Mouse (Mus musculus) neural tube, embryonic 13.5 days (tissue): ENCODE measurements around the gene Efhd1. TPM values are rescaled to one million over a fixed set of nuclear protein-coding genes. Genes with fewer than 3 reads are reported as not detected.

Source experiments
- ATAC-seq: fragments of 200-750 bp; cut with Nextera tagmentation; 2 replicates; pipeline ENCODE4 v1.8.0; 2017; ENCODE audit warnings: low read depth, mild to moderate bottlenecking, moderate TSS enrichment, moderate library complexity
- H3K27ac ChIP-seq: fragments of 300-500 bp; sonication (generic); replicated peaks from 2 replicates; pipeline ENCODE4 v1.5.1; 2015; ENCODE audit warnings: moderate library complexity, mild to moderate bottlenecking, inconsistent platforms
- H3K27me3 ChIP-seq: fragments of 300-500 bp; sonication (generic); 2 replicates; pipeline ENCODE4 v1.6.1; 2015; ENCODE audit warnings: mild to moderate bottlenecking, inconsistent platforms
- H3K36me3 ChIP-seq: fragments of 300-500 bp; sonication (generic); 2 replicates; pipeline ENCODE4 v1.6.1; 2015; ENCODE audit warnings: mild to moderate bottlenecking, inconsistent platforms
- H3K4me1 ChIP-seq: fragments of 300-500 bp; sonication (generic); replicated peaks from 2 replicates; pipeline ENCODE4 v1.6.1; 2015; ENCODE audit warnings: inconsistent platforms
- H3K4me2 ChIP-seq: fragments of 300-500 bp; sonication (generic); 2 replicates; pipeline ENCODE4 v1.6.1; 2015; ENCODE audit warnings: inconsistent platforms, mild to moderate bottlenecking, moderate library complexity
- H3K4me3 ChIP-seq: fragments of 300-500 bp; sonication (generic); 2 replicates; pipeline ENCODE4 v1.5.1; 2015; ENCODE audit warnings: mild to moderate bottlenecking, inconsistent platforms
- H3K9ac ChIP-seq: fragments of 300-500 bp; sonication (generic); 2 replicates; pipeline ENCODE4 v1.6.1; 2015; ENCODE audit warnings: moderate library complexity, mild to moderate bottlenecking, inconsistent platforms
- H3K9me3 ChIP-seq: fragments of 300-500 bp; sonication (generic); 2 replicates; pipeline ENCODE4 v1.6.1; 2016; ENCODE audit warnings: inconsistent platforms
- WGBS: fragments of 180-500 bp; shearing (Covaris S2); methylation state at CpG from one replicate; pipeline ENCODE4 v1.1.7; 2015; 5-methylcytosine and 5-hydroxymethylcytosine counted together
- polyA plus RNA-seq: library from polyadenylated mRNA; unstranded; fragments of >200 nt; fragmentation: Nextera tagmentation; extraction: Ambion mirVana; gene quantifications from 2 replicates; pipeline ENCODE4 v1.2.1, GENCODE M21; 2015

The Efhd1 gene
- polyA plus RNA-seq, 1 experiment from 2014 or later: 1.2 TPM

- Histone ChIP-seq H3K4me2 (peak overlapping the region; percentile 39), H3K27me3 (no peaks in the 10 kb centered on the region), H3K36me3 (no peaks in the 10 kb centered on the region), H3K4me3 (no peak overlapping the region), H3K9me3 (no peaks in the 10 kb centered on the region), H3K27ac (no peak overlapping the region), H3K9ac (0 out of 2 replicates have a peak overlapping the region, but pooled peaks have one; percentile 38), H3K4me1 (no peaks in the 10 kb centered on the region)
- 27% methylated on average over 22 of the region's 22 CpGs for WGBS
- ATAC-seq: peak; percentile 92
Observed at GRCm38 (mm10) chr1:87245929-87246815, 18.0 kb upstream of the Efhd1 start.

- Histone ChIP-seq H3K4me1 (no peaks in the 10 kb centered on the region), H3K27ac (no peak overlapping the region), H3K9ac (no peak overlapping the region), H3K9me3 (no peaks in the 10 kb centered on the region), H3K27me3 (no peaks in the 10 kb centered on the region), H3K4me2 (no peak overlapping the region), H3K36me3 (no peaks in the 10 kb centered on the region), H3K4me3 (no peak overlapping the region)
- ATAC-seq: no peak
- WGBS: 53% methylated on average over 5 of the region's 5 CpGs
Observed at GRCm38 (mm10) chr1:87252040-87252609, 12.0 kb upstream of the Efhd1 start.

- H3K36me3 ChIP-seq: no peaks in the 10 kb centered on the region
- H3K27me3 ChIP-seq: peaks cover 22% of the 10 kb centered on the region
- whole genome bisulfite sequencing: 73% methylated on average over 4 of the region's 4 CpGs
- H3K4me3 ChIP-seq: no peak overlapping the region
- no peaks in the 10 kb centered on the region for H3K9me3 ChIP-seq
- peaks cover 5% of the 10 kb centered on the region; the same call in 1 of the 2 replicates for H3K4me1 ChIP-seq
- H3K9ac ChIP-seq: no peak overlapping the region
- no peak for ATAC-seq
- no peak overlapping the region for H3K4me2 ChIP-seq
- no peak overlapping the region for H3K27ac ChIP-seq
Observed at GRCm38 (mm10) chr1:87255173-87255572, 9.0 kb upstream of the Efhd1 start.

- ATAC-seq: no peak
- 11% methylated on average over 11 of the region's 11 CpGs for WGBS
Observed at GRCm38 (mm10) chr1:87257691-87258090, 6.5 kb upstream of the Efhd1 start.

GRCm38 (mm10) chr1:87258484-87258883, 5.7 kb upstream of the Efhd1 start:
- whole genome bisulfite sequencing: 11% methylated on average over 14 of the region's 14 CpGs
- ATAC-seq: no peak
- H3K4me1 ChIP-seq: peaks cover 14% of the 10 kb centered on the region
- H3K27ac ChIP-seq: no peak overlapping the region
- no peak overlapping the region for H3K9ac ChIP-seq
- H3K4me2 ChIP-seq: no peak overlapping the region
- peaks cover 49% of the 10 kb centered on the region for H3K27me3 ChIP-seq
- H3K4me3 ChIP-seq: no peak overlapping the region
- no peaks in the 10 kb centered on the region for H3K9me3 ChIP-seq
- H3K36me3 ChIP-seq: no peaks in the 10 kb centered on the region

More at GRCm38 (mm10) chr1:87257691-87258090, 6.5 kb upstream of the Efhd1 start:
- Histone ChIP-seq H3K4me3 (no peak overlapping the region), H3K9ac (no peak overlapping the region), H3K4me2 (no peak overlapping the region), H3K27me3 (peaks cover 41% of the 10 kb centered on the region), H3K36me3 (no peaks in the 10 kb centered on the region), H3K9me3 (no peaks in the 10 kb centered on the region), H3K27ac (no peak overlapping the region), H3K4me1 (peaks cover 6% of the 10 kb centered on the region; the same call in 1 of the 2 replicates)

- no peak for ATAC-seq
- H3K4me1 ChIP-seq: peaks cover 22% of the 10 kb centered on the region
- peaks cover 57% of the 10 kb centered on the region for H3K27me3 ChIP-seq
- H3K36me3 ChIP-seq: no peaks in the 10 kb centered on the region
- no peak overlapping the region for H3K27ac ChIP-seq
- H3K4me2 ChIP-seq: no peak overlapping the region
- H3K4me3 ChIP-seq: no peak overlapping the region
- H3K9me3 ChIP-seq: no peaks in the 10 kb centered on the region
- no peak overlapping the region for H3K9ac ChIP-seq
- 95% methylated on average over 2 of the region's 2 CpGs for WGBS
Observed at GRCm38 (mm10) chr1:87259316-87259715, 4.8 kb upstream of the Efhd1 start.

- H3K4me2 ChIP-seq: peak overlapping the region; percentile 94; the same call in 1 of the 2 replicates
Observed at GRCm38 (mm10) chr1:87263257-87263656, 906 bp upstream of the Efhd1 start.

GRCm38 (mm10) chr1:87263796-87264133, 398 bp upstream of the Efhd1 start:
- Histone ChIP-seq H3K4me2 (peak overlapping the region; percentile 94), H3K36me3 (no peaks in the 10 kb centered on the region), H3K9ac (peak overlapping the region; percentile 64; the same call in 1 of the 2 replicates), H3K27me3 (peaks cover 86% of the 10 kb centered on the region), H3K27ac (no peak overlapping the region), H3K4me1 (peaks cover 32% of the 10 kb centered on the region), H3K9me3 (peaks cover 3% of the 10 kb centered on the region; the same call in 1 of the 2 replicates), H3K4me3 (peak overlapping the region; percentile 50)
- ATAC-seq: no peak; the same call in 1 of the 2 replicates
- WGBS: under 1% methylated on average over 12 of the region's 12 CpGs

More at GRCm38 (mm10) chr1:87263257-87263656, 906 bp upstream of the Efhd1 start:
- ATAC-seq: no peak
- H3K27me3 ChIP-seq: peaks cover 84% of the 10 kb centered on the region
- 2% methylated on average over 9 of the region's 9 CpGs for WGBS
- no peaks in the 10 kb centered on the region for H3K36me3 ChIP-seq
- H3K9ac ChIP-seq: no peak overlapping the region
- peaks cover 32% of the 10 kb centered on the region for H3K4me1 ChIP-seq
- no peak overlapping the region for H3K27ac ChIP-seq
- peaks cover 3% of the 10 kb centered on the region; the same call in 1 of the 2 replicates for H3K9me3 ChIP-seq
- no peak overlapping the region for H3K4me3 ChIP-seq

GRCm38 (mm10) chr1:87265200-87265599, 1.0 kb downstream of the Efhd1 start:
- H3K4me1 ChIP-seq: peaks cover 35% of the 10 kb centered on the region
- under 1% methylated on average over 13 of the region's 13 CpGs for WGBS
- ATAC-seq: 0 out of 2 replicates have a peak, but pooled peaks have one; percentile 34
- H3K27ac ChIP-seq: no peak overlapping the region
- no peak overlapping the region for H3K9ac ChIP-seq
- H3K9me3 ChIP-seq: peaks cover 3% of the 10 kb centered on the region; the same call in 1 of the 2 replicates
- no peaks in the 10 kb centered on the region for H3K36me3 ChIP-seq
- H3K27me3 ChIP-seq: peaks cover 80% of the 10 kb centered on the region
- peak overlapping the region; percentile 94 for H3K4me2 ChIP-seq
- H3K4me3 ChIP-seq: peak overlapping the region; percentile 50

GRCm38 (mm10) chr1:87266296-87267090, 2.3 kb downstream of the Efhd1 start:
- 20% methylated on average over 8 of the region's 8 CpGs for WGBS
- H3K4me1 ChIP-seq: peaks cover 48% of the 10 kb centered on the region

GRCm38 (mm10) chr1:87270204-87270603, 6.0 kb downstream of the Efhd1 start:
- H3K27me3 ChIP-seq: peaks cover 45% of the 10 kb centered on the region
- H3K9me3 ChIP-seq: peaks cover 3% of the 10 kb centered on the region; the same call in 1 of the 2 replicates
- no peaks in the 10 kb centered on the region for H3K36me3 ChIP-seq
- peaks cover 22% of the 10 kb centered on the region for H3K4me1 ChIP-seq
- H3K4me2 ChIP-seq: no peak overlapping the region
- no peak overlapping the region for H3K9ac ChIP-seq
- H3K27ac ChIP-seq: no peak overlapping the region
- 29% methylated on average over 3 of the region's 3 CpGs for WGBS
- H3K4me3 ChIP-seq: no peak overlapping the region
- no peak for ATAC-seq

More at GRCm38 (mm10) chr1:87266296-87267090, 2.3 kb downstream of the Efhd1 start:
- H3K9me3 ChIP-seq: peaks cover 3% of the 10 kb centered on the region; the same call in 1 of the 2 replicates
- no peak overlapping the region for H3K4me2 ChIP-seq
- H3K27me3 ChIP-seq: peaks cover 82% of the 10 kb centered on the region
- ATAC-seq: no peak
- no peak overlapping the region for H3K9ac ChIP-seq
- no peak overlapping the region for H3K4me3 ChIP-seq
- no peaks in the 10 kb centered on the region for H3K36me3 ChIP-seq
- H3K27ac ChIP-seq: no peak overlapping the region
